ENCODE assay signal across 8 mouse cellular contexts in the genomic region with DNA sequence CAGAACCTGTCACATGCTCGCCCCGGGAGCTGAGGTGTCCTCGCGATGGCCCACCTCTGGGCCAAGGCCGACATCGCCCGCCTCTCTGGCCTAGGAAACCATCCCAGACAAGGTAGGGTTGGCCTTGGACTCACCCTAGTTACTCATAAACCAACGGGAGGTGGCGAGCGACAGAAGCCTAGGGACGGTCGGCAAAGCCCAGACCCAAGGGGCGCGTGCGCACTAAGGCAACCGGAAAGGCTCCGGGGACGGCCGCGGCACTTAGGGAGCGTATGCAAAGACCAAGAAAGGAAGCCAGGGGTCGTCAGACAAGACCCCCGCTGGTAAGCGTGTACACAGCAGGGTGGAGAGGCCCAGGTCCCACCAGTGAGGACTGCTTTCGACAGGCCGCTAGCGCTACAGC. TPM values are rescaled to one million over a fixed set of nuclear protein-coding genes. Genes with fewer than 3 reads are reported as not detected.
DNase-seq lines count a peak whose midpoint lies in the region; ATAC-seq and TF ChIP-seq lines count a peak whose summit lies in the region.

A gene (plus strand): TSS at position 208 of the 403 bp plus-strand sequence.

- H3K27me3 ChIP-seq in forebrain, embryonic 16.5 days (replicated peaks; ENCODE audit: control insufficient read depth, insufficient read depth, low read length): no peaks in the 10 kb centered on the region
- no peaks in the 10 kb centered on the region for H3K27me3 ChIP-seq in lung, embryonic 14.5 days (ENCODE audit: insufficient read depth, low read length)
- no peaks in the 10 kb centered on the region for H3K27me3 ChIP-seq in thymus, adult 2 months (ENCODE audit: control insufficient read depth, insufficient read depth, low read length)

- H3K4me3 ChIP-seq in ES-E14 (ENCODE audit: insufficient read depth in 1 of 2, low read depth in 1 of 2, low read length in 2 of 2, poor library complexity in 1 of 2, severe bottlenecking in 1 of 2): peak within 1 kb of the TSS; percentile 81
- H3K4me3 ChIP-seq in forebrain, embryonic 16.5 days (replicated peaks; ENCODE audit: low read length): peak within 1 kb of the TSS; percentile 77
- H3K4me3 ChIP-seq in layer of hippocampus, adult 2 months: peak within 1 kb of the TSS; percentile 88
- peak within 1 kb of the TSS; percentile 73 for H3K4me3 ChIP-seq in lung, embryonic 14.5 days (ENCODE audit: low read depth, low read length)
- H3K4me3 ChIP-seq in olfactory bulb, adult 2 months (ENCODE audit: insufficient read depth, low read depth, low read length): peak within 1 kb of the TSS; percentile 76
- H3K4me3 ChIP-seq in thymus, adult 2 months (ENCODE audit: control insufficient read depth, insufficient read depth, low read length): peak within 1 kb of the TSS; percentile 79

- peak; percentile 77 for ATAC-seq in forebrain, embryonic 16.5 days
- peak; percentile 81 for ATAC-seq in lung, embryonic 14.5 days (ENCODE audit: insufficient read depth)

- in situ Hi-C loops in ES-E14 (cut with MboI; ENCODE audit: low sequenced_read_pairs in 2 of 2, unreplicated experiment in 2 of 2): no loop called here

- H3K4me1 ChIP-seq in ES-E14 (ENCODE audit: control insufficient read depth in 2 of 2, insufficient read depth in 2 of 2, low read length in 2 of 2, poor library complexity in 1 of 2): peaks cover 0 to 5% of the 10 kb centered on the region in 2 experiments; a peak in 2 of 4 replicates
- peaks cover 15% of the 10 kb centered on the region for H3K4me1 ChIP-seq in forebrain, embryonic 16.5 days (replicated peaks; ENCODE audit: control insufficient read depth, insufficient read depth, low read length)
- 0 out of 2 replicates have a peak, but pooled peaks cover 5% of the 10 kb centered on the region for H3K4me1 ChIP-seq in lung, embryonic 14.5 days (ENCODE audit: insufficient read depth)
- H3K4me1 ChIP-seq in olfactory bulb, adult 2 months (ENCODE audit: control insufficient read depth, insufficient read depth, low read length): peaks cover 8% of the 10 kb centered on the region
- H3K4me1 ChIP-seq in thymus, adult 2 months (replicated peaks; ENCODE audit: control insufficient read depth, insufficient read depth, low read length): peaks cover 8% of the 10 kb centered on the region

- H3K4me2 ChIP-seq in forebrain, embryonic 16.5 days (ENCODE audit: low read length): peak within 1 kb of the TSS; percentile 76
- H3K4me2 ChIP-seq in lung, embryonic 14.5 days: peak within 1 kb of the TSS; percentile 81

- H3K9ac ChIP-seq in ES-E14 (ENCODE audit: insufficient read depth, low read depth, low read length, poor library complexity, severe bottlenecking): peak within 1 kb of the TSS; percentile 85
- peak within 1 kb of the TSS; percentile 70 for H3K9ac ChIP-seq in forebrain, embryonic 16.5 days (replicated peaks; ENCODE audit: low read depth, low read length)
- peak within 1 kb of the TSS; percentile 77 for H3K9ac ChIP-seq in lung, embryonic 14.5 days

- no peak; the same call in 1 of the 2 replicates for TF ChIP-seq POLR2A in olfactory bulb, adult 2 months (IDR thresholded peaks at IDR 0.05; ENCODE audit: insufficient read depth, low read depth, low read length)
- no peak; the same call in 1 of the 2 replicates for TF ChIP-seq POLR2A in thymus, adult 2 months (IDR thresholded peaks at IDR 0.05; ENCODE audit: control insufficient read depth, extremely low read depth, insufficient read depth, low read length, poor library complexity)

- intact Hi-C loops in heart, postnatal 36 days (cut with DNase I): loop anchor here (1.0 to 5.0 kb wide), 2 partner anchors 18 to 82 kb away; a partner anchor contains a TSS

- peak; percentile 93 for DNase-seq in ES-E14 (ENCODE audit: low read depth, low spot score)
- peak; percentile 94 for DNase-seq in cerebellum, adult 11-12 months
- DNase-seq in heart, postnatal 36 days: peak; percentile 87 to 90
- peak; percentile 80 to 85 for DNase-seq in layer of hippocampus, adult 2 months (ENCODE audit: low spot score in 2 of 2)
- DNase-seq in lung, embryonic 14.5 days: peak; percentile 96
- peak; percentile 87 for DNase-seq in thymus, adult 2 months

- H3K9me3 ChIP-seq in ES-E14 (ENCODE audit: control insufficient read depth, insufficient read depth, low read depth, low read length): no peaks in the 10 kb centered on the region
- no peaks in the 10 kb centered on the region for H3K9me3 ChIP-seq in forebrain, embryonic 16.5 days (ENCODE audit: control insufficient read depth, low read length)
- H3K9me3 ChIP-seq in lung, embryonic 14.5 days (ENCODE audit: low read depth, low read length): no peaks in the 10 kb centered on the region

- peaks cover 6% of the 10 kb centered on the region; the same call in 1 of the 2 replicates for H3K36me3 ChIP-seq in ES-E14 (ENCODE audit: control insufficient read depth, insufficient read depth, low read length, poor library complexity, severe bottlenecking)
- H3K36me3 ChIP-seq in forebrain, embryonic 16.5 days (ENCODE audit: control insufficient read depth, insufficient read depth): peaks cover 9% of the 10 kb centered on the region
- peaks cover 16% of the 10 kb centered on the region for H3K36me3 ChIP-seq in lung, embryonic 14.5 days (ENCODE audit: insufficient read depth)
- peaks cover under 1% of the 10 kb centered on the region for H3K36me3 ChIP-seq in thymus, adult 2 months (ENCODE audit: control insufficient read depth, insufficient read depth, low read length)

- peak within 1 kb of the TSS; percentile 92 for H3K27ac ChIP-seq in ES-E14 (ENCODE audit: insufficient read depth, low read depth, low read length, poor library complexity, severe bottlenecking)
- H3K27ac ChIP-seq in forebrain, embryonic 16.5 days (ENCODE audit: low read length): peak within 1 kb of the TSS; percentile 99
- H3K27ac ChIP-seq in layer of hippocampus, adult 2 months: peak within 1 kb of the TSS; percentile 99
- H3K27ac ChIP-seq in lung, embryonic 14.5 days (ENCODE audit: low read depth): peak within 1 kb of the TSS; percentile 98
- peak within 1 kb of the TSS; percentile 99 for H3K27ac ChIP-seq in olfactory bulb, adult 2 months (ENCODE audit: insufficient read depth, low read depth, low read length)
- H3K27ac ChIP-seq in thymus, adult 2 months (ENCODE audit: control insufficient read depth, insufficient read depth, low read length): peak within 1 kb of the TSS; percentile 92

- WGBS in forebrain, embryonic 16.5 days: under 1% methylated on average over 27 of the region's 27 CpGs
- WGBS in lung, embryonic 14.5 days: under 1% methylated on average over 27 of the region's 27 CpGs
- WGBS in olfactory bulb, adult 2 months: under 1% methylated on average over 27 of the region's 27 CpGs
- under 1% methylated on average over 27 of the region's 27 CpGs for WGBS in thymus, adult 2 months

- peak; percentile 55 for TF ChIP-seq CTCF in layer of hippocampus, adult 2 months (conservative IDR thresholded peaks at IDR 0.05)
- peak; percentile 46 for TF ChIP-seq CTCF in lung, embryonic 14.5 days (IDR thresholded peaks at IDR 0.05; ENCODE audit: low read depth)
- TF ChIP-seq CTCF in olfactory bulb, adult 2 months (IDR thresholded peaks at IDR 0.05; ENCODE audit: insufficient read depth, low read depth, low read length): no peak
- TF ChIP-seq CTCF in thymus, adult 2 months (IDR thresholded peaks at IDR 0.05; ENCODE audit: borderline replicate concordance, control insufficient read depth, extremely low read depth, insufficient read depth, low read length, poor library complexity): peak; percentile 36; the same call in 1 of the 2 replicates

TF ChIP-seq in ES-E14, 5 proteins besides CTCF, POLR2A, EP300 and RAD21:
- TF ChIP-seq CHD2 (IDR thresholded peaks at IDR 0.05; ENCODE audit: low read depth, low read length) (peak; percentile 74), ZC3H11A (IDR thresholded peaks at IDR 0.05; ENCODE audit: borderline replicate concordance, low read depth, low read length) (no peak), HCFC1 (IDR thresholded peaks at IDR 0.05; ENCODE audit: borderline replicate concordance, insufficient read depth, low read length) (no peak), ZNF384 (IDR thresholded peaks at IDR 0.05; ENCODE audit: low read depth, low read length) (no peak), MAFK (IDR thresholded peaks at IDR 0.05; ENCODE audit: insufficient read depth, low read depth, low read length) (no peak)
TF ChIP-seq in ES-E14: peak in this region for 1.

RNA-seq across cellular contexts. Expression of the gene that starts here (rescaled TPM):
- 17.5 and 28.8 TPM in 2 replicates for total RNA-seq in ES-E14 (2012; rRNA removed)
- polyA plus RNA-seq in forebrain, embryonic 16.5 days (2015; fragmentation: Nextera tagmentation; extraction: Ambion mirVana): 123 and 127 TPM in 2 replicates
- total RNA-seq in heart, postnatal 36 days (2021): 100 to 1,000 TPM; 138 to 148 TPM
- 10 to 100 TPM; 84.2 to 87.6 TPM for total RNA-seq in layer of hippocampus, adult 2 months (2021)
- 53.9 and 62.3 TPM in 2 replicates for polyA plus RNA-seq in lung, embryonic 14.5 days (2014; fragmentation: Nextera tagmentation; extraction: Ambion mirVana)
- polyA plus RNA-seq in olfactory bulb, adult 2 months (2012; ENCODE audit: insufficient read depth, insufficient read length, low replicate concordance, missing spikeins): not detected in 2 replicates
- polyA plus RNA-seq in thymus, adult 2 months (2012; rRNA removed): 76.8 and 77.7 TPM in 2 replicates

Comparison
In these comparisons a context has a peak if more than half of its experiments do, and no peak if none do; other contexts are left out.
1. Peak in every context shown above with its lines: DNase-seq, ATAC-seq, H3K4me3 ChIP-seq and H3K27ac ChIP-seq.